In genomic region chrX:139209191-139209828, GRCm38 (mm10) we compare ENCODE assay signal across 17 mouse cellular contexts. TPM values are rescaled to one million over a fixed set of nuclear protein-coding genes. Genes with fewer than 3 reads are reported as not detected.
DNase-seq lines count a peak whose midpoint lies in the region; ATAC-seq and TF ChIP-seq lines count a peak whose summit lies in the region.
"Not testable (repeated sequence)": the region's sequence is repeated elsewhere in the genome, so short reads cannot be mapped to it uniquely, and the experiment has no call there.
"Had no signal": no experiment of that assay in that cellular context is flagged by ENCODE, and none has a peak within 500 bp of the region (broad histone marks: within the 10 kb centered on the region; RNA-seq: fewer than 3 reads in every experiment).

No protein-coding gene starts in this region.

- whole genome bisulfite sequencing in embryonic facial prominence, embryonic 14.5 days: 74% methylated on average over 4 of the region's 4 CpGs
- 87% methylated on average over 4 of the region's 4 CpGs for WGBS in hindbrain, embryonic 12.5 days
- WGBS in intestine, postnatal 0 days: 82% methylated on average over 4 of the region's 4 CpGs
- 68% methylated on average over 4 of the region's 4 CpGs for WGBS in liver, embryonic 13.5 days (ENCODE audit: insufficient replicate concordance)
- WGBS in midbrain, embryonic 15.5 days: 82% methylated on average over 4 of the region's 4 CpGs

- H3K27me3 ChIP-seq in embryonic facial prominence, embryonic 14.5 days (replicated peaks; ENCODE audit: control insufficient read depth, insufficient read depth, low read length); hindbrain, embryonic 12.5 days; intestine, postnatal 0 days (replicated peaks; ENCODE audit: control insufficient read depth, insufficient read depth, low read length); liver, embryonic 13.5 days; midbrain, embryonic 15.5 days (replicated peaks): not testable (repeated sequence)

- H3K4me1 ChIP-seq in embryonic facial prominence, embryonic 14.5 days (ENCODE audit: control insufficient read depth, insufficient read depth, low read length); hindbrain, embryonic 12.5 days; intestine, postnatal 0 days (replicated peaks; ENCODE audit: control insufficient read depth, insufficient read depth, low read length); liver, embryonic 13.5 days (replicated peaks); midbrain, embryonic 15.5 days: not testable (repeated sequence)

- TF ChIP-seq CTCF in gastrocnemius, adult 2 months (IDR thresholded peaks at IDR 0.05); intestine, postnatal 0 days (IDR thresholded peaks at IDR 0.05; ENCODE audit: low read depth): not testable (repeated sequence)

- not testable (repeated sequence) for H3K9me3 ChIP-seq in embryonic facial prominence, embryonic 14.5 days (ENCODE audit: control insufficient read depth, low read length); hindbrain, embryonic 12.5 days (replicated peaks); intestine, postnatal 0 days (ENCODE audit: control insufficient read depth); liver, embryonic 13.5 days (replicated peaks); midbrain, embryonic 15.5 days

- not testable (repeated sequence) for H3K9ac ChIP-seq in embryonic facial prominence, embryonic 14.5 days (ENCODE audit: low read depth, low read length); hindbrain, embryonic 12.5 days; intestine, postnatal 0 days (ENCODE audit: low read depth, low read length); liver, embryonic 13.5 days; midbrain, embryonic 15.5 days

- DNase-seq in embryonic facial prominence, embryonic 14.5 days (ENCODE audit: low spot score); gastrocnemius, adult 2 months; liver, embryonic 13.5 days: not testable (repeated sequence)
- peak; percentile 19 for DNase-seq in retina, embryonic 14.5 days (ENCODE audit: low spot score)

- H3K4me2 ChIP-seq in embryonic facial prominence, embryonic 14.5 days (ENCODE audit: low read depth, low read length): peak overlapping the region; percentile 54; the same call in 1 of the 2 replicates
- H3K4me2 ChIP-seq in hindbrain, embryonic 12.5 days (replicated peaks): peak overlapping the region; percentile 57
- peak overlapping the region; percentile 67; the same call in 1 of the 2 replicates for H3K4me2 ChIP-seq in intestine, postnatal 0 days (replicated peaks; ENCODE audit: low read depth)
- H3K4me2 ChIP-seq in liver, embryonic 13.5 days: peak overlapping the region; percentile 71
- H3K4me2 ChIP-seq in midbrain, embryonic 15.5 days: peak overlapping the region; percentile 56

- peak overlapping the region; percentile 50; the same call in 1 of the 2 replicates for H3K4me3 ChIP-seq in embryonic facial prominence, embryonic 14.5 days (ENCODE audit: low read depth, low read length)
- H3K4me3 ChIP-seq in gastrocnemius, adult 2 months: peak overlapping the region; percentile 74
- not testable (repeated sequence) for H3K4me3 ChIP-seq in hindbrain, embryonic 12.5 days; liver, embryonic 13.5 days (replicated peaks)
- peak overlapping the region; percentile 40; the same call in 1 of the 2 replicates for H3K4me3 ChIP-seq in intestine, postnatal 0 days (ENCODE audit: low read depth, low read length)
- peak overlapping the region; percentile 43; the same call in 1 of the 2 replicates for H3K4me3 ChIP-seq in midbrain, embryonic 15.5 days

- not testable (repeated sequence) for H3K36me3 ChIP-seq in embryonic facial prominence, embryonic 14.5 days (ENCODE audit: control insufficient read depth, insufficient read depth, low read length); hindbrain, embryonic 12.5 days; intestine, postnatal 0 days (ENCODE audit: control insufficient read depth, insufficient read depth); liver, embryonic 13.5 days; midbrain, embryonic 15.5 days (replicated peaks)

- intact Hi-C loops in gastrocnemius, adult 2 months (cut with DNase I): not testable (repeated sequence)

- not testable (repeated sequence) for H3K27ac ChIP-seq in embryonic facial prominence, embryonic 14.5 days (replicated peaks; ENCODE audit: low read depth, low read length); gastrocnemius, adult 2 months; hindbrain, embryonic 12.5 days; intestine, postnatal 0 days (ENCODE audit: low read depth, low read length); liver, embryonic 13.5 days; midbrain, embryonic 15.5 days

- ATAC-seq in embryonic facial prominence, embryonic 14.5 days (ENCODE audit: low read depth); hindbrain, embryonic 12.5 days (ENCODE audit: low FRiP score); intestine, postnatal 0 days; liver, embryonic 13.5 days (ENCODE audit: low read depth): not testable (repeated sequence)
- ATAC-seq in midbrain, embryonic 15.5 days (replicated peaks): peak; percentile 52

RNA-seq across cellular contexts. Expression of gene Mum1l1, which starts 0.5 kb away (rescaled TPM):
- 35.3 and 42.6 TPM in 2 replicates for polyA plus RNA-seq in embryonic facial prominence, embryonic 14.5 days (2014; fragmentation: Nextera tagmentation; extraction: Ambion mirVana)
- 1 to 10 TPM; 4.6 to 6.1 TPM for total RNA-seq in gastrocnemius, adult 2 months (2021)
- 14.9 and 20.1 TPM in 2 replicates for polyA plus RNA-seq in hindbrain, embryonic 12.5 days (2016; fragmentation: Nextera tagmentation; extraction: Ambion mirVana)
- polyA plus RNA-seq in intestine, postnatal 0 days (2015; fragmentation: Nextera tagmentation; extraction: Ambion mirVana): 2.3 and 3.5 TPM in 2 replicates
- polyA plus RNA-seq in liver, embryonic 13.5 days (2015; fragmentation: Nextera tagmentation; extraction: Ambion mirVana): 2.8 and 2.9 TPM in 2 replicates
- polyA plus RNA-seq in midbrain, embryonic 15.5 days (2015; fragmentation: Nextera tagmentation; extraction: Ambion mirVana): 8.4 and 8.6 TPM in 2 replicates
- total RNA-seq: megakaryocyte-erythroid progenitor cell, adult 5-6 weeks had no signal
- polyA plus RNA-seq: erythroblast, embryonic 14.5 days; inflammation-experienced regulatory T-cells, adult 6 months had no signal

RNA-seq across cellular contexts. Expression of gene 4933428M09Rik, which starts 30.3 kb away (rescaled TPM):
- not detected in 2 replicates for polyA plus RNA-seq in embryonic facial prominence, embryonic 14.5 days (2014; fragmentation: Nextera tagmentation; extraction: Ambion mirVana)
- not detected for total RNA-seq in gastrocnemius, adult 2 months (2021)
- polyA plus RNA-seq in hindbrain, embryonic 12.5 days (2016; fragmentation: Nextera tagmentation; extraction: Ambion mirVana): not detected in 2 replicates
- polyA plus RNA-seq in intestine, postnatal 0 days (2015; fragmentation: Nextera tagmentation; extraction: Ambion mirVana): not detected in 2 replicates
- polyA plus RNA-seq in liver, embryonic 13.5 days (2015; fragmentation: Nextera tagmentation; extraction: Ambion mirVana): not detected in 2 replicates
- not detected in 2 replicates for polyA plus RNA-seq in midbrain, embryonic 15.5 days (2015; fragmentation: Nextera tagmentation; extraction: Ambion mirVana)
- total RNA-seq: adrenal gland, postnatal 36 days; gastrocnemius, postnatal 4 days; layer of hippocampus, postnatal 14 days; left cerebral cortex, postnatal 14 days; megakaryocyte-erythroid progenitor cell, adult 5-6 weeks had no signal
- polyA plus RNA-seq: erythroblast, embryonic 14.5 days; heart, embryonic 11.5 days; inflammation-experienced regulatory T-cells, adult 6 months; small intestine, adult 2 months; thymus, postnatal 0 days had no signal
